Mouse (Mus musculus) MEL (cell line): ENCODE results near the gene Smad6. TPM values are rescaled to one million over a fixed set of nuclear protein-coding genes. Genes with fewer than 3 reads are reported as not detected.

Experiments
- DNase-seq: peaks from one replicate; pipeline ENCODE4 v3.0.0; 2011; ENCODE audit warnings: low read depth, low spot score
- H3K27ac ChIP-seq: 2 replicates; pipeline ENCODE4 v1.5.1; 2012; ENCODE audit warnings: low read depth, mild to moderate bottlenecking, control low read depth, low read length, moderate library complexity; ENCODE audit not compliant: control insufficient read depth
- H3K27me3 ChIP-seq, 2 experiments: fragments of 150-350 bp in 1 of 2; sonication (generic) in 1 of 2; 2 replicates each; pipeline ENCODE4 v1.6.1; 2012; ENCODE audit warnings: low read length in 2 of 2, mild to moderate bottlenecking in 2 of 2, improper control_type of control experiment in 1 of 2, moderate library complexity in 1 of 2; ENCODE audit not compliant: insufficient read depth in 2 of 2, control insufficient read depth in 1 of 2
- H3K36me3 ChIP-seq, 2 experiments: 2 replicates each; pipeline ENCODE4 v1.6.1; 2012 to 2014; ENCODE audit warnings: low read length in 2 of 2, improper control_type of control experiment in 1 of 2, inconsistent platforms in 1 of 2, mild to moderate bottlenecking in 1 of 2; ENCODE audit not compliant: insufficient read depth in 2 of 2, control insufficient read depth in 1 of 2
- H3K4me1 ChIP-seq, 2 experiments: fragments of 150-350 bp in 1 of 2; sonication (generic) in 1 of 2; 2 replicates each; pipeline ENCODE4 v1.6.1; 2012; ENCODE audit warnings: low read length in 2 of 2, improper control_type of control experiment in 1 of 2, mild to moderate bottlenecking in 1 of 2; ENCODE audit not compliant: insufficient read depth in 2 of 2, control insufficient read depth in 1 of 2
- H3K4me3 ChIP-seq, 2 experiments: fragments of 150-350 bp in 1 of 2; sonication (generic) in 1 of 2; 2 replicates each; pipeline ENCODE4 v1.5.1; 2012; ENCODE audit warnings: low read depth in 2 of 2, low read length in 2 of 2, mild to moderate bottlenecking in 2 of 2, moderate library complexity in 2 of 2, control low read depth in 1 of 2, improper control_type of control experiment in 1 of 2; ENCODE audit not compliant: control insufficient read depth in 1 of 2, insufficient read depth in 1 of 2
- H3K79me2 ChIP-seq: 2 replicates; pipeline ENCODE4 v1.6.1; 2012; ENCODE audit warnings: mild to moderate bottlenecking, low read length, moderate library complexity; ENCODE audit not compliant: control insufficient read depth, poor library complexity, insufficient read depth
- H3K9ac ChIP-seq: 2 replicates; pipeline ENCODE4 v1.6.1; 2012; ENCODE audit warnings: low read depth, mild to moderate bottlenecking, control low read depth, low read length, moderate library complexity; ENCODE audit not compliant: control insufficient read depth, poor library complexity, severe bottlenecking
- H3K9me3 ChIP-seq: fragments of 150-350 bp; sonication (generic); replicated peaks from 2 replicates; pipeline ENCODE4 v1.6.1; 2012; ENCODE audit warnings: mild to moderate bottlenecking, low read length, improper control_type of control experiment, moderate library complexity; ENCODE audit not compliant: insufficient read depth
- E2F4 ChIP-seq: IDR thresholded peaks from 2 replicates; pipeline ENCODE4 v1.6.1; 2011; ENCODE audit warnings: low read depth, low read length, improper control_type of control experiment, borderline replicate concordance
- ELF1 ChIP-seq: IDR thresholded peaks from 2 replicates; pipeline ENCODE4 v1.6.1; 2014; ENCODE audit warnings: low read depth, mild to moderate bottlenecking, inconsistent platforms, low read length, improper control_type of control experiment, moderate library complexity
- ETS1 ChIP-seq: IDR thresholded peaks from 2 replicates; pipeline ENCODE4 v1.6.1; 2012; ENCODE audit warnings: low read depth, mild to moderate bottlenecking, inconsistent platforms, low read length, improper control_type of control experiment, moderate library complexity
- GABPA ChIP-seq: IDR thresholded peaks from 2 replicates; pipeline ENCODE4 v1.6.1; 2012; ENCODE audit warnings: low read depth, mild to moderate bottlenecking, inconsistent platforms, low read length, improper control_type of control experiment, moderate library complexity
- HCFC1 ChIP-seq: IDR thresholded peaks from 2 replicates; pipeline ENCODE4 v1.6.1; 2012; ENCODE audit warnings: low read depth, mild to moderate bottlenecking, inconsistent platforms, low read length, improper control_type of control experiment, moderate library complexity
- JUND ChIP-seq: IDR thresholded peaks from 2 replicates; pipeline ENCODE4 v1.6.1; 2011; ENCODE audit warnings: low read depth, mild to moderate bottlenecking, improper control_type of control experiment, low read length
- MAFK ChIP-seq: IDR thresholded peaks from 2 replicates; pipeline ENCODE4 v1.6.1; 2011; ENCODE audit warnings: low read depth, mild to moderate bottlenecking, low read length, improper control_type of control experiment, borderline replicate concordance
- MAZ ChIP-seq: IDR thresholded peaks from 2 replicates; pipeline ENCODE4 v1.6.1; 2012; ENCODE audit warnings: low read depth, mild to moderate bottlenecking, inconsistent platforms, low read length, improper control_type of control experiment
- MEF2A ChIP-seq: IDR thresholded peaks from 2 replicates; pipeline ENCODE4 v1.6.1; 2014; ENCODE audit warnings: low read depth, mild to moderate bottlenecking, inconsistent platforms, low read length, improper control_type of control experiment; ENCODE audit not compliant: poor library complexity, insufficient replicate concordance, severe bottlenecking; ENCODE audit errors: extremely low read depth
- MXI1 ChIP-seq: IDR thresholded peaks from 2 replicates; pipeline ENCODE4 v1.6.1; 2011; ENCODE audit warnings: mild to moderate bottlenecking, low read depth, low read length, improper control_type of control experiment
- MYC ChIP-seq: IDR thresholded peaks from 2 replicates; pipeline ENCODE4 v1.6.1; 2011; ENCODE audit warnings: low read depth, mild to moderate bottlenecking, low read length, improper control_type of control experiment, moderate library complexity
- NELFE ChIP-seq: IDR thresholded peaks from 2 replicates; pipeline ENCODE4 v1.6.1; 2011; ENCODE audit warnings: low read depth, low read length, improper control_type of control experiment
- NRF1 ChIP-seq: IDR thresholded peaks from 2 replicates; pipeline ENCODE4 v1.6.1; 2014; ENCODE audit warnings: low read depth, mild to moderate bottlenecking, inconsistent platforms, low read length, improper control_type of control experiment, moderate library complexity; ENCODE audit not compliant: poor library complexity, insufficient read depth, severe bottlenecking
- POLR2A ChIP-seq, 2 experiments: IDR thresholded peaks; 2 replicates each; pipeline ENCODE4 v1.6.1; 2011 to 2012; ENCODE audit warnings: low read length in 2 of 2, mild to moderate bottlenecking in 2 of 2, control low read depth in 1 of 2, improper control_type of control experiment in 1 of 2, low read depth in 1 of 2, moderate library complexity in 1 of 2; ENCODE audit not compliant: control insufficient read depth in 1 of 2, insufficient read depth in 1 of 2, poor library complexity in 1 of 2
- RAD21 ChIP-seq: IDR thresholded peaks from 2 replicates; pipeline ENCODE4 v1.6.1; 2011; ENCODE audit warnings: mild to moderate bottlenecking, low read depth, low read length, improper control_type of control experiment
- RCOR1 ChIP-seq: IDR thresholded peaks from 2 replicates; pipeline ENCODE4 v1.6.1; 2012; ENCODE audit warnings: low read depth, mild to moderate bottlenecking, inconsistent platforms, low read length, improper control_type of control experiment
- TAL1 ChIP-seq: IDR thresholded peaks from 2 replicates; pipeline ENCODE4 v1.6.1; 2012; ENCODE audit warnings: mild to moderate bottlenecking, inconsistent platforms, low read length, moderate library complexity, mixed read lengths
- USF1 ChIP-seq: IDR thresholded peaks from 2 replicates; pipeline ENCODE4 v1.6.1; 2014; ENCODE audit warnings: low read depth, mild to moderate bottlenecking, inconsistent platforms, low read length, improper control_type of control experiment, moderate library complexity
- USF2 ChIP-seq, 2 experiments: IDR thresholded peaks; 2 replicates each; pipeline ENCODE4 v1.6.1; 2011 to 2012; ENCODE audit warnings: improper control_type of control experiment in 2 of 2, low read length in 2 of 2, borderline replicate concordance in 1 of 2, inconsistent platforms in 1 of 2, low read depth in 1 of 2, mild to moderate bottlenecking in 1 of 2; ENCODE audit not compliant: insufficient read depth in 1 of 2
- ZC3H11A ChIP-seq: IDR thresholded peaks from 2 replicates; pipeline ENCODE4 v1.6.1; 2012; ENCODE audit warnings: low read depth, mild to moderate bottlenecking, inconsistent platforms, low read length, improper control_type of control experiment
- ZMIZ1 ChIP-seq: IDR thresholded peaks from 2 replicates; pipeline ENCODE4 v1.6.1; 2012; ENCODE audit warnings: low read depth, mild to moderate bottlenecking, inconsistent platforms, low read length, improper control_type of control experiment, moderate library complexity
- ZNF384 ChIP-seq: IDR thresholded peaks from 2 replicates; pipeline ENCODE4 v1.6.1; 2012; ENCODE audit warnings: low read depth, mild to moderate bottlenecking, inconsistent platforms, low read length, improper control_type of control experiment
- polyA plus RNA-seq, 2 experiments: library from polyadenylated mRNA; stranded (reverse) in 1 of 2; unstranded in 1 of 2; fragments of >175 nt in 1 of 2; fragments of >200 nt in 1 of 2; gene quantifications; 2 replicates each; pipeline versions ENCODE4 v1.2.1 to v1.2.4; 2012; ENCODE audit warnings: low replicate concordance in 2 of 2, low read depth in 1 of 2; ENCODE audit not compliant: insufficient read length in 2 of 2, insufficient read depth in 1 of 2, missing spikeins in 1 of 2
- total RNA-seq: library from RNA; depleted of rRNA; stranded (reverse); fragments of 300-350 nt; gene quantifications from 2 replicates; pipeline ENCODE4 v1.2.3, GENCODE M21; 2012

Smad6 gene
- total and polyA plus RNA-seq, 3 experiments: 2.2 to 3.9 TPM; not detected in 1

- no peak for TF ChIP-seq E2F4
- no peak for TF ChIP-seq USF1
- TF ChIP-seq ELF1: no peak
- TF ChIP-seq RAD21: no peak
- TF ChIP-seq ZNF384: no peak
- no peak for TF ChIP-seq NRF1
- no peak for TF ChIP-seq MYC
- no peak for TF ChIP-seq MAZ
- TF ChIP-seq ZMIZ1: no peak
- no peak for TF ChIP-seq ETS1
- TF ChIP-seq NELFE: no peak
- TF ChIP-seq GABPA: no peak
- no peak for TF ChIP-seq JUND
- no peaks in the 10 kb centered on the region for H3K79me2 ChIP-seq
- H3K27ac ChIP-seq: no peak overlapping the region
- H3K4me1 ChIP-seq: 0 out of 4 replicates have a peak, but pooled peaks cover 0 to 3% of the 10 kb centered on the region in 2 experiments
- H3K4me3 ChIP-seq: no peak overlapping the region
- H3K9ac ChIP-seq: no peak overlapping the region
- H3K36me3 ChIP-seq: no peaks in the 10 kb centered on the region
- H3K9me3 ChIP-seq: no peaks in the 10 kb centered on the region
- no peaks in the 10 kb centered on the region for H3K27me3 ChIP-seq
- DNase-seq: no peak
Measured at GRCm38 (mm10) chr9:63980179-63981086, 41.4 kb downstream of the Smad6 start.

- no peak for DNase-seq
- no peaks in the 10 kb centered on the region for H3K79me2 ChIP-seq
- H3K27ac ChIP-seq: no peak overlapping the region
- peaks cover 0 to 2% of the 10 kb centered on the region in 2 experiments; a peak in 2 of 4 replicates for H3K36me3 ChIP-seq
- no peak for TF ChIP-seq RCOR1
- no peak for TF ChIP-seq JUND
- TF ChIP-seq ZMIZ1: no peak
- no peak for TF ChIP-seq MXI1
- TF ChIP-seq USF2 (IDR thresholded peaks at IDR 0.05; ENCODE audit: borderline replicate concordance in 1 of 2, insufficient read depth in 1 of 2, low read depth in 1 of 2, low read length in 2 of 2): no peak
- TF ChIP-seq ZC3H11A: no peak
- TF ChIP-seq TAL1: no peak
- no peak for TF ChIP-seq POLR2A (IDR thresholded peaks at IDR 0.05; ENCODE audit: control insufficient read depth in 1 of 2, insufficient read depth in 1 of 2, low read depth in 1 of 2, low read length in 2 of 2, poor library complexity in 1 of 2)
- TF ChIP-seq HCFC1: no peak
- TF ChIP-seq MEF2A: no peak
- no peak for TF ChIP-seq MAFK
- peaks cover 0 to 12% of the 10 kb centered on the region in 2 experiments; a peak in 2 of 4 replicates for H3K4me1 ChIP-seq
- no peaks in the 10 kb centered on the region for H3K27me3 ChIP-seq
- no peak overlapping the region for H3K4me3 ChIP-seq
- H3K9ac ChIP-seq: no peak overlapping the region
- H3K9me3 ChIP-seq: no peaks in the 10 kb centered on the region
Measured at GRCm38 (mm10) chr9:63979275-63979674, 42.6 kb downstream of the Smad6 start.
